Mouse (Mus musculus) gastrocnemius, adult 8-10 months (tissue): ENCODE measurements at regions not wholly inside any gene's neighbourhood (a gene's known extent, or its start where the extent isn't known, plus 50 kb on each side); places are given as distances from the start of the nearest gene placed in this dataset.

Source experiments
- DNase-seq, 2 experiments: peaks; one replicate each; pipeline ENCODE4 v3.0.0; 2022; ENCODE audit warnings: low spot score in 2 of 2

DNA sequence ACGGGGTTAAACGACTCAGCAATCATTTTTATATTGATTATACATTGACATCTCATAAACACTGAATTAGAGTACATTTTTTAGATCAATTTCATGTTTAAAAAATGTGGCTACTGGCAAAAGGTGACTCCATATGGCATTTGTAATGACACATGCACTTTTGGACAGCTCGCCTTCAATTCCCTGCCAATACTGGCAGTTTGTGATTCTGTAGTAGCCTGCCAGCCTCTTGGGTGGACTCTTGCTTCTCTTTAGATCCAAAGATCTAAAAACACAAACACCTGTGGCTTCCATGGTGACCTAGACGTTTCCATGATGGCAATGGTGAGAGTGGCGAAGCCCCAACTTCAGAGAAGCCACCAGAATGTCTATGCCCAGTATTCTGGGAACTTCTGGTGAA lies 83.1 kb upstream of the Pcdh8 start:
- DNase-seq = no peak

DNA sequence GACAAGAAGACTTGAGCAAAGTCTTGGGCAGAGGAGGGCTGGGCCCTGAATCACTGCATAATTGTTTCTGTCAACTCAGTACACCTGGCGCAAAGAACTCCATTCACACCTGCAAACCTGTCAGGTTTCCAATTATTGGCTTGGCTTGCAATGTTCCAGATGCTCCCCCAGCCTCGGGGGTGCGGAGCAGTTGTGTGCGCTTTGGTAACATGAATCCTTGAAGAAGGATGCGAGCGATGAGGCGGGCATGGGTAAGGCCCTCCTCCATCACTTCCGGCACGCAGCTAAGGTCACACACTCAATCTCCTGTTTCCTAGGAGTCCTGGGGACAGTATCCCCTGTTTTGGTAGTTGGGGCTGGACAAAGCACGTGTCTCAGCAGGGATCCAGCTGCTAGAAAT lies 81.6 kb upstream of the Pcdh8 start:
- DNase-seq = no peak

DNA sequence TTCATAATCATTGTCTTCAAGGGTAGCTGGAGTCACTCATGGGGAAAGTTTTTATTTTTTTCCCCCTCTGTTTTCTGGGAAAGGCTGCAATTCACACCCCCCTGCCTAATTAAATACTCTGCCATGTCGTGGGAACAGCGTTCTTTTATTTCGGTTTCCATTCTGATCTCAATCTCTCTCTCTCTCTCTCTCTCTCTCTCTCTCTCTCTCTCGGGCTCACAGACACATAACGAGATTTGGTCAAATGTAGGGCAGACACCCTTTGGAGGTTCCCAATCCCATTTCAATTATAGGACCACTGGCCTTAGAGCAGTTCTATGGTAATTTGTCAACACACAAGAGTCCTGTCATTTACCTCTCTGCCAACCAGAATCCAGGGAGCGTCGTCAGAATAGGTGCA lies 80.7 kb upstream of the Pcdh8 start:
- no peak for DNase-seq

DNA sequence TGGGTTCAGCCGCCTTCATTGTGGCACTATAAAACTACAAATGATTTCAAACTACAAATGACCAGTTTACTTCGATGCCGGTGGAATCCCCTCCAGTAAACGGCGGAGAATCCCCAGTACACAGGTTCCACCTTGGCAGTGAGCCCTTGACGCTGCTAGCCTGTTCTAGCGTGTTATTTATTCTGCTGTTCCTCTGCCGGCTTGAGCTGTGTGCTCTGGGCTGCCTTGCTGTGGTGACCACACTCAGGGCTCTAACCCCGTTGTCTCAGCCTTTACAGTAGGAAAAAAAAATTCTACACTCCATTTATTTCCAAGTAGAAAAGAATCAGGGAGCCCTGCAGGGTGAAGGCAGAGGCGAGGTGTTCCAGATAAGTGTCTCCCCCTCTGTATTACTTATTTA lies 80.1 kb upstream of the Pcdh8 start:
- no peak for DNase-seq

DNA sequence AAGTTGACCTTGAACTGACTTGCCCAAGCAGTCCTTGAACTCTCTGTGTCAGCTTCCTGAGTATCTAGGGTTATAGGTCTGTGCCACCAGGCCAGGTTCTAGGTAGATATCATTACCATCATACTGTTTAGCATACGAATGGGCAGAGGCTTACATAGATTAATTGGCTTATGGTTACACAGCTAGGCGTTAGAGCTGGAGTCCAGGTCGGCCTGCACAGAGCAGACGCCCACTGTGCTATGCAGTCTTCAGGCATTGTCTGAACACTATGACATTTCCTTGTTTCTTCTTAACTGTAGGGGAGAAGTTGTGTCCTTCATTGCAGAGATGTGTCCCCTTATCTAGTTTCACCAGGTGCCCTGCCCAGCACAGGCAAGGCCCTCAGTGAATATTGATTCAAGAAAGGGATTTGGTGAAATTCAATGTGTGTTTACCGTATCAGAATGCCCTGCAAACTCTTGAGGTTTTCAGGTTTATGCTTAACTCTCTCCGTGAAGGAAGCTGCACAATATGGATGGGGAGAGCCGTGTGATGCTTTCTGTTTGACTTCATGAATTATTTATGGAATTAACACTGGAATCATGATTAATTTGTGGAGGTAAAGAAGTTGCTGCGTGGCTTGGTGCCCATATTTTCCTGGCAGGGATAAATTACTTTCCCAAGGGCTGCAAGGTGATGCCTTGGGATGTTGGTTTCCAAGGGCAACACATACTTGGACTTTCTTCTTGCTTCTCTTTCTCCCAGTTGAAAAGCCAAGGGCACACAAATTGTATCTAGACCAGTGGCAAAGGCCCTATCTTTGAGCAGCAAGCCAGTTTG lies 78.7 kb upstream of the Pcdh8 start:
- DNase-seq = no peak

DNA sequence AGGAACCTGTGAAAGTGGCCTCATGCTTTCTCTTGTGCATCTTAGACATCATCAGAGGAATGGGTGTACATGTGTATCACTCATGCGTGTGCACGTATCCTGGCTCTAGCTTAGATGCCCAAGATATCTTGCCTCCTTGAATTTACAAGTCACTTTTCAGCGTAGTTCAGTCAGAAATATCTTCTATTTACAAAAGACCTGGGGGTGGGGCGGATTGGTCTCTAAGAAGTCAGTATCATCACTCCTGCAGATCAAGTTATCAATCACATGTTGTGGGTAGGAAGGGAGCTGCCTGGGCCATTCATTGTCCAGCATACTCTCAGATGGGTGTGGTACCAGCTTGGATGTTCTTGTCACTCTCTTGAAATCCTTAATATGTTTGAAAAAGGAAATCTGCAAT lies 77.0 kb upstream of the Pcdh8 start:
- no peak for DNase-seq

DNA sequence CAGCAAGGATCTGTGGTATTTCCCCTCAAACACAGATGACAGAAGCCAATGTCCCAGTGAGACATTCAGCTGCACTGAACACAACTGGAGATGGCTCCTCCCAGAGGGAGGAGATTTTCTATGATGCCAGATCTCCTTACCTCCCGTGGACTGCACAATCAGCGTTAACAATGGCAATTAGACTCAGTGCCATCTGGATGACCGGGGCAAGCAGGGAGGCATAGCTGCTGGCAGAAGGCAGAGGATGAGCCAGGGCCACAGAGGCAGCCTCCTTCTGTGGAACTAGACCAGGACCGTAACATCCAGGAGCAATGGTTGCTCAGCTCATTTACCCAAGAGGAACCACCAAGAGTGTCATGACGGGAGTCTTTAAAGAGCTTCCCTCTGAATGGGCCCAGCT lies 73.2 kb upstream of the Pcdh8 start:
- DNase-seq = no peak

DNA sequence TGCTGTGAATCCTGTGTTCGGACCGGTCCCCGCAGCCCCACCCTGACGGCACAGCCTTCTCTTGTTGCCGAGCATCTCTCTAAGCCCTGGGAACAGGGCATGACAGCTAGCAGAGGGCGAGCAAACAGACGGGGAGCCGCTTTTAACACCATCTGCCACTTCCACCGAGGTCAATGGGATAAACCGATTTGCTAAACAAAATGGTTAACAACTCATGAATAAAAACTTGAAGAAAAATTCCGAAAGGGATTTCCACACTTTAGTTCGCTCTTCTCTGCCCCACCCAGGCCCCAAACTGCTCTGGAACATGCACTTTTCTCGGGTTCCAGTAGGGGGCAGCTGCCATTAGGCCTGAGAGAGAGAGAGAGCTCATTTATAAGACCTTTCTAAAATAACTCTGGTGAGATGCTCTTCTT lies 72.0 kb upstream of the Pcdh8 start:
- no peak for DNase-seq

DNA sequence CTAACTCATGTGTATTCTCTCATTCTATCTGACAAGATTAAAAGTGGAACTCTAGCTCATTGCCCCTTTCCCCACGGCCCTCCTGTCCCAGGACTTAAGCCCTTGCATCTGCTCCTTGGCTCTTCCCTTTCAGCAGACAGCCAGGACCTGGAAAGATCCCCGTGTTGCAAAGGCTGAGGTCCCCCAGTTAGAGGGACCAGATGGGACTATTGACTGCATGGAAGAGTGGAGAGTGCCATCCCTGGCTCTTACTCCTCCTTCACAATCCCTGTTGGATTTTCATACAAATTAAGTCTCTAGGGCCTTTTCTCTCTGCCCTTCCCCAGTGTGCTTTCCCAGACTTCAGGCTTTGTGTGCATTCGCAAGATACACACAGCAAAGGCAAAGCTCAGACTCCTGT lies 71.6 kb upstream of the Pcdh8 start:
- no peak for DNase-seq

DNA sequence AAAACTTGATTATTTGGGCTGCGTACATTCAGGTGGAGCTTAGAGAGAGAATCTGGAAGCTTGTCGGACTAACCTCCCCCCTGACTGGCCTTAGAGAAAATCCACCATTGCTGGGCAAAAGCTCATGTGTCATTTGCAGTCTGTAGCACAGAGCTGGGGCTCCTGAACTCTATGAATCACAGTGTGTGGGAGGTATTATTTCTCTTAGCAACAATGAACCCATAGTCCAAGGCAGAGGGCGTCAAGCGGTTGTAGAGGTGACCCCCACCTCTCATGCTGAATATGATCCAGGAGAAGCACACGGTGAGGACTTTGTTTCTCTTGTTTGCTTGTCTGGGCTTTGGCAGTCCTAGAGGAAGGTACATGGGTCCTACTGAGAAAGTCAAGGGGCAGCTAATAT lies 66.0 kb upstream of the Pcdh8 start:
- DNase-seq = no peak

DNA sequence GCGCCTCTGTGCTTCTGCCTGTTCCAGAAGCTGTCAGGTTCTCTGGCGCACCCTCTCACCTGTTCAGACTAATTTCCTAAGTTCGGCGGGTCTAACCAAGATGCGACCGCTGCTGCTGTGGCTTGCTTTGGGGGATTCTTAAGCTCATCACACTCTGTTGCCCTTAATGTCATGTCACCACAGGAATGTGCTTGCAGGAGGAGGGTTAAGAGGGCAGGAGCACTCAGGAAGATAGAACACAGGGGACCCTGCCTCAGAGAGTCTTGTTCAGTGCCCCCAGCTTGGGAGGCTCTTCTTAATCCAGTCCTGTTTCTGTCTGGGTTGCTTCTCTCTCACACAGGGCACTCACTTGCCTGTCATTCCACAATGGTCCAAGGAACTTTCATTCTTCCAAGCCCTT lies 65.1 kb upstream of the Pcdh8 start:
- DNase-seq = no peak

DNA sequence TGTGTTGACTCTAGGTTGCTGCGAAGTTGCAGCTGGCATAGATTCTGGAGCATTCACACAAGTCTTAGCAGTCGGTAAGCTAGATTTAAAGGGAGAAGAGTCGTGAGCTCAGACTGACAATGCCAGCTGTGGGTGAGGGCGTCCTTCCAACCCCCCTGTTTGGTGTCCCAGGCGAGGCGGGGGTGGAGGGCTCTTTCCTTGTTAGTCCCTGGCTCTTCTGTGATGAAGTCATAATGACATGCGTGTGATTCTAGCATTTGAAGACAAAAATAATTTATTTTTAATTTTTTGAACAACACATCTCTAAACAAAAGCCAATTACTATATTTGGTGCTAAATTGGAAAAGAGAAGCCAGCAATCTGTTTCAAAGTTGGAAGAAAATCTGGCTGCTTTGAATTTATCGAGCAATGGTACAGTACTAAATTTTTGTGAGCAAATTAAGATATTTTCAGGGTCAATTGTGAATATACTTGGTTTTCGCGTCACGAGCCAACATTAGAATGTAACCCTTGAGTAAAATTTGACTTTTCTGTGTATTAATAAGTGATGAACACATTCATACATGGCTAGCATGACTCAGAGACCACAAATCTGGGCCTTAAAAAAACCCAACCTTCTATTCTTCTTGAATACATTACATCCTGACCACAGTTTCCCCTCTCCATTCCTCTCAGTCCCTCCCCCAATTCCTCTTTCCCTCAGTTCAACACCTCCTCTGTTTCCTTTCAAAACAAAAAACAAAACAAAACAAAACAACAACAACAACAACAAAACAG lies 53.7 kb upstream of the Pcdh8 start:
- DNase-seq = no peak

DNA sequence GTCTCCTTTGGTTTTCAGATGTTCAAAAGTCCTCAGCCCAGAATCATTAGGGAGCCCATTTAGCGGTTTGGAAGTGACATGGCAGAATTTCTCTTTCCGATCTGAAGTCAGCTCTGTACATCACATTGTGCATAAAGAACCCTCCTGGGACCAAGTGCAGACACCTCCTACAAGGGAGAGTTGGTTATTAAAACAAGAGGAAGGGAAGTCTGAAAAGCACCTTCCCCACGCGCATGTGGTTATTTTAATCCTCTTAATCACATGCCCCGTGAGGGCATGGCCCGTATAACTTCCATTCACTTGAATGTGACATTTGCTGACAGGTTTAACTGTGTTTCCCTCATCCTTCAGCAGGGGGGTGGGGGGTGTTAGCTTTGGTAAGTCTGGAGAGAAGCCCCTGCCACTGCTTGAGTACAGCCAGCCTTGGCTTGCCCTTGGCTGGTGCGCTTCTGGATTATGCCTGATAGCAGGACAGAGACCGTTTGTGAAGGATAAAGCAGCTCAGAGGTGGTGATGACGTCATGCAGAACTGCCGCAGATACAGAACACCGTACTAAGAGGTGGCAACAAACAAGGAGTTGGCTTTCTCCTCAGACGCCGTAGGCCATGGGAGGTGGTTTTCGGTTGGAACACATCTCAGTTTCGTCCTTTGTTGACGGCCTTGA lies 51.5 kb upstream of the Pcdh8 start:
- no peak for DNase-seq

DNA sequence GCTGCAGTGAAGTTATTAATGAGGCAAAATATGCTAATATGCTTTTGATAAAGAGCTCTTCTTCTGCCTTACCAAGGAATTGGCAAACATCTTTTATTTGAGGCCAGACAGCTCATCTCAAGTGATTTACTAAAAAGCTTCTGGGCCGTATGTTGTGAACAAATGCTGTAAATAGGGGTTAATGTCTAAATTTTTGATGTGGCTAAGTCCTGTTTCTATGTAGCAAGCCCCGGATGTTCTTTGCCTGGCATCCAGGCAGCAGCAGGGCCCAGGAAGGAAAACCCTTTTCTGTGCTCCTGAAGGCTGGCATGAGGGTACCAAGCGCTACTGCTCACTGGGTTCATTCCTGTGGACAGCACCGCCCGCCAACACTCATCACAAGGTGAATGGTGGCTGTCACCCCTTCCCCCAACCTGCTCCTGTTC lies 50.9 kb upstream of the Pcdh8 start:
- DNase-seq = no peak

DNA sequence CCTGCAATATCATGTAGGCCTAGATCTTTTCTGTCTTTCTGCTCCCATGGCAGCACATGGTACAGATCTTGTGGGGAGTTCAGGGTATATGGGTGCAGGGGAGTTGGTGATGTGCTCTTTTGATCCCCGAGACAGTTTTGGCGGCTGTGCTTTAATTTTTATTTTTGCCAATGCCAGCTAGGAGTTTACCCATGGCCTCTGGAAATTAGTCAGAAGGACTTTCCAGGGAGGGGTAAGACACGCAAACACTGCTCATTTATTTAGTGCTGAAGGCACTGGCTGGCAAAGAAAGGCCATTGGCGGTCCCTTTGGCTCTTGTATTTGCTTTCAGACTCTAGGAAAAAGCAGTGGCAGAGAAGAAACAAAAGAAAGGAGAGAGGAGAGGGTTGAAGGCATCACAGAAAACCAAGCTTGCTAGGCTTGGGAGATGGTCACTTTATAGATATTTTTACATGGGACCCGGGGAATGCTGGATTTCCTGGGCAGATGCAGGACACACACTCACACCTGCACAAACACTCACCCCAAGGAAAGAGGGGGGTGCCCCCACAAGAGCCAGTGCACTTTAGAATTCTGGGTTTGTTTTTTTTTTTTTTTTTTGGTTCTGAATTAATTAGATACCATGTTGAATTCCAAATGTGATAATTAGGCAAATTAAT lies 50.4 kb upstream of the Pcdh8 start:
- no peak for DNase-seq
